Mouse (Mus musculus): ENCODE data around the gene Gm20931. TPM values are rescaled to one million over a fixed set of nuclear protein-coding genes. Genes with fewer than 3 reads are reported as not detected.
"Not testable (repeated sequence)": the region's sequence is repeated elsewhere in the genome, so short reads cannot be mapped to it uniquely, and the experiment has no call there.

The Gm20931 gene
- not detected for total RNA-seq (2022)

DNA sequence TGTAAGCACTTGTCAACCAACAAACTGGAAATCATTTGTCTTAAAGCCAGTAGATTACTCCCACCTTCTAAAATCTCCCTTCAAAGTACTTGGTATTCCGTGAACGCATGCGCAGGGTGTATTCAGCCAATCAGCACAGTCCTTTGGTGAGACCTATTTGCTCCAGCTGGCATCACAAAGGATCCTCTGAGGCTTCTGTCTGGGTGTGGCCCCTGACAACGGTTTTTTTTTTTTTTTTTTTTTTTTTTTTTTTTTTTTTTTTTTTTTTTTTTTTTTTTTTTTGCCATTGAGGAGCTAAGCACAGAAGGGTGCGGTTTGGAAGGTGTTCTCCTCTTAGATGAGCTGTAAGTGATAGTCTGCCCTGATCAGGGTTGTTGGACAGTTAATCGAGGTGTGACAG is at the start of gene Gm20931:
Gene Gm20931, plus strand, starts transcription at position 301 of the 400 bp plus-strand sequence.
- DNase-seq (ENCODE audit: low spot score in 2 of 2), result not testable (repeated sequence)
